Mouse (Mus musculus): ENCODE results near the gene Zfp692.

The Zfp692 gene

GRCm38 (mm10) chr11:58301837-58302754, 4.8 kb upstream of the Zfp692 start:
- TF ChIP-seq GATA4 (IDR thresholded peaks at IDR 0.05; ENCODE audit: insufficient replicate concordance, low read length), result peak; percentile 27; the same call in 1 of the 2 replicates

GRCm38 (mm10) chr11:58302774-58303445, 4.0 kb upstream of the Zfp692 start:
- no peak for TF ChIP-seq GATA4 (IDR thresholded peaks at IDR 0.05; ENCODE audit: insufficient replicate concordance, low read length)

- TF ChIP-seq GATA4 (IDR thresholded peaks at IDR 0.05; ENCODE audit: insufficient replicate concordance, low read length), result no peak
Observed at GRCm38 (mm10) chr11:58303594-58303993, 3.3 kb upstream of the Zfp692 start.

GRCm38 (mm10) chr11:58307411-58308080, 677 bp downstream of the Zfp692 start:
- no peak for TF ChIP-seq GATA4 (IDR thresholded peaks at IDR 0.05; ENCODE audit: insufficient replicate concordance, low read length)

GRCm38 (mm10) chr11:58308661-58309060, 1.8 kb downstream of the Zfp692 start:
- no peak for TF ChIP-seq GATA4 (IDR thresholded peaks at IDR 0.05; ENCODE audit: insufficient replicate concordance, low read length)

GRCm38 (mm10) chr11:58314069-58314468, 7.2 kb downstream of the Zfp692 start:
- no peak for TF ChIP-seq GATA4 (IDR thresholded peaks at IDR 0.05; ENCODE audit: insufficient replicate concordance, low read length)

- no peak for TF ChIP-seq GATA4 (IDR thresholded peaks at IDR 0.05; ENCODE audit: insufficient replicate concordance, low read length)
Observed at GRCm38 (mm10) chr11:58315536-58316168, 8.8 kb downstream of the Zfp692 start.

- no peak for TF ChIP-seq GATA4 (IDR thresholded peaks at IDR 0.05; ENCODE audit: insufficient replicate concordance, low read length)
Observed at GRCm38 (mm10) chr11:58316344-58316743, 9.5 kb downstream of the Zfp692 start.

GRCm38 (mm10) chr11:58316768-58317390, 10.0 kb downstream of the Zfp692 start:
- no peak for TF ChIP-seq GATA4 (IDR thresholded peaks at IDR 0.05; ENCODE audit: insufficient replicate concordance, low read length)

- TF ChIP-seq GATA4 (IDR thresholded peaks at IDR 0.05; ENCODE audit: insufficient replicate concordance, low read length), result no peak
Observed at GRCm38 (mm10) chr11:58322824-58323569, 16.1 kb downstream of the Zfp692 start.

- no peak for TF ChIP-seq GATA4 (IDR thresholded peaks at IDR 0.05; ENCODE audit: insufficient replicate concordance, low read length)
Observed at GRCm38 (mm10) chr11:58323570-58324340, 16.9 kb downstream of the Zfp692 start.

- no peak for TF ChIP-seq GATA4 (IDR thresholded peaks at IDR 0.05; ENCODE audit: insufficient replicate concordance, low read length)
Observed at GRCm38 (mm10) chr11:58324614-58325229, 17.9 kb downstream of the Zfp692 start.

- no peak for TF ChIP-seq GATA4 (IDR thresholded peaks at IDR 0.05; ENCODE audit: insufficient replicate concordance, low read length)
Observed at GRCm38 (mm10) chr11:58326781-58327180, 19.9 kb downstream of the Zfp692 start.

Measured in liver, adult (tissue).